Mouse (Mus musculus) liver, embryonic 15.5 days (tissue): Measurements from ENCODE around the gene Gpr153. TPM values are rescaled to one million over a fixed set of nuclear protein-coding genes. Genes with fewer than 3 reads are reported as not detected.

Experiments
- ATAC-seq: fragments of 200-750 bp; cut with Nextera tagmentation; 2 replicates; pipeline ENCODE4 v1.8.0; 2017; ENCODE audit warnings: moderate number of reproducible peaks, mild to moderate bottlenecking, moderate library complexity; ENCODE audit not compliant: insufficient read depth
- H3K27ac ChIP-seq: fragments of 300-500 bp; sonication (generic); replicated peaks from 2 replicates; pipeline ENCODE4 v1.5.1; 2015; ENCODE audit warnings: mild to moderate bottlenecking, inconsistent platforms
- H3K27me3 ChIP-seq: fragments of 300-500 bp; sonication (generic); 2 replicates; pipeline ENCODE4 v1.6.1; 2015; ENCODE audit warnings: mild to moderate bottlenecking, inconsistent platforms
- H3K36me3 ChIP-seq: fragments of 300-500 bp; sonication (generic); replicated peaks from 2 replicates; pipeline ENCODE4 v1.6.1; 2015; ENCODE audit warnings: moderate library complexity, mild to moderate bottlenecking, inconsistent platforms
- H3K4me1 ChIP-seq: fragments of 300-500 bp; sonication (generic); replicated peaks from 2 replicates; pipeline ENCODE4 v1.6.1; 2015; ENCODE audit warnings: inconsistent platforms
- H3K4me2 ChIP-seq: fragments of 300-500 bp; sonication (generic); 2 replicates; pipeline ENCODE4 v1.6.1; 2015; ENCODE audit warnings: moderate library complexity, mild to moderate bottlenecking, inconsistent platforms
- H3K4me3 ChIP-seq: fragments of 300-500 bp; sonication (generic); replicated peaks from 2 replicates; pipeline ENCODE4 v1.5.1; 2015; ENCODE audit warnings: mild to moderate bottlenecking, inconsistent platforms
- H3K9ac ChIP-seq: fragments of 300-500 bp; sonication (generic); 2 replicates; pipeline ENCODE4 v1.6.1; 2015; ENCODE audit warnings: moderate library complexity, mild to moderate bottlenecking, inconsistent platforms
- H3K9me3 ChIP-seq: fragments of 300-500 bp; sonication (generic); replicated peaks from 2 replicates; pipeline ENCODE4 v1.6.1; 2016; ENCODE audit warnings: inconsistent platforms
- WGBS: fragments of 180-500 bp; shearing (Covaris S2); methylation state at CpG from one replicate; pipeline ENCODE4 v1.1.7; 2015; ENCODE audit warnings: mixed read lengths; ENCODE audit not compliant: insufficient replicate concordance; 5-methylcytosine and 5-hydroxymethylcytosine counted together
- polyA plus RNA-seq: library from polyadenylated mRNA; unstranded; fragments of >200 nt; fragmentation: Nextera tagmentation; extraction: Ambion mirVana; gene quantifications from 2 replicates; pipeline ENCODE4 v1.2.1, GENCODE M21; 2015

Gpr153 gene
- polyA plus RNA-seq, 1 experiment from 2014 or later: 0.76 TPM

- WGBS: 44% methylated on average over 16 of the region's 16 CpGs
Observed at GRCm38 (mm10) chr4:152324641-152325562, 50.9 kb downstream of the Gpr153 start.

GRCm38 (mm10) chr4:152325574-152326411 is 51.8 kb downstream of the Gpr153 start, which contains the start of gene Rpl22:
Gene Rpl22, plus strand, starts transcription at chr4:152325742.
- peaks cover 33% of the 10 kb centered on the region for H3K36me3 ChIP-seq
- WGBS: under 1% methylated on average over 70 of the region's 70 CpGs
- peak within 1 kb of the TSS; percentile 77 for H3K27ac ChIP-seq
- peak within 1 kb of the TSS; percentile 98 for H3K4me3 ChIP-seq
- 0 out of 2 replicates have a peak, but pooled peaks cover 4% of the 10 kb centered on the region for H3K27me3 ChIP-seq
- ATAC-seq: peak; percentile 96
- peak within 1 kb of the TSS; percentile 93 for H3K9ac ChIP-seq
- H3K4me1 ChIP-seq: peaks cover 42% of the 10 kb centered on the region
- no peaks in the 10 kb centered on the region for H3K9me3 ChIP-seq
- H3K4me2 ChIP-seq: peak within 1 kb of the TSS; percentile 87

More at GRCm38 (mm10) chr4:152324641-152325562, 50.9 kb downstream of the Gpr153 start:
- Histone ChIP-seq H3K4me3 (peak overlapping the region; percentile 98), H3K9me3 (no peaks in the 10 kb centered on the region), H3K27ac (peak overlapping the region; percentile 77; the same call in 1 of the 2 replicates), H3K4me1 (peaks cover 41% of the 10 kb centered on the region), H3K36me3 (peaks cover 24% of the 10 kb centered on the region), H3K4me2 (peak overlapping the region; percentile 87), H3K9ac (peak overlapping the region; percentile 93; the same call in 1 of the 2 replicates), H3K27me3 (peaks cover 4% of the 10 kb centered on the region; the same call in 1 of the 2 replicates)
- ATAC-seq: peak; percentile 34

GRCm38 (mm10) chr4:152326543-152326942 is 52.5 kb downstream of the Gpr153 start:
- WGBS: under 1% methylated on average over 11 of the region's 11 CpGs
- H3K27me3 ChIP-seq: no peaks in the 10 kb centered on the region
- peak overlapping the region; percentile 87 for H3K4me2 ChIP-seq
- H3K4me1 ChIP-seq: peaks cover 48% of the 10 kb centered on the region
- peak overlapping the region; percentile 77 for H3K27ac ChIP-seq
- peak overlapping the region; percentile 93 for H3K9ac ChIP-seq
- no peak for ATAC-seq
- H3K4me3 ChIP-seq: peak overlapping the region; percentile 98
- peaks cover 40% of the 10 kb centered on the region for H3K36me3 ChIP-seq
- no peaks in the 10 kb centered on the region for H3K9me3 ChIP-seq

GRCm38 (mm10) chr4:152328691-152329090 is 54.7 kb downstream of the Gpr153 start:
- Histone ChIP-seq H3K4me1 (peaks cover 48% of the 10 kb centered on the region), H3K9me3 (no peaks in the 10 kb centered on the region), H3K36me3 (peaks cover 62% of the 10 kb centered on the region), H3K4me2 (no peak overlapping the region), H3K9ac (no peak overlapping the region), H3K27ac (no peak overlapping the region), H3K27me3 (no peaks in the 10 kb centered on the region), H3K4me3 (no peak overlapping the region)
- 69% methylated on average over 6 of the region's 6 CpGs for WGBS
- no peak for ATAC-seq

GRCm38 (mm10) chr4:152332952-152333351 is 58.9 kb downstream of the Gpr153 start:
- peaks cover 17% of the 10 kb centered on the region for H3K4me1 ChIP-seq
- H3K9me3 ChIP-seq: no peaks in the 10 kb centered on the region
- no peak overlapping the region for H3K4me3 ChIP-seq
- WGBS: 17% methylated on average over 2 of the region's 2 CpGs
- no peak overlapping the region for H3K4me2 ChIP-seq
- peak; percentile 48 for ATAC-seq
- H3K27ac ChIP-seq: no peak overlapping the region
- H3K36me3 ChIP-seq: peaks cover 79% of the 10 kb centered on the region
- H3K27me3 ChIP-seq: peaks cover 22% of the 10 kb centered on the region
- no peak overlapping the region for H3K9ac ChIP-seq

- H3K9ac ChIP-seq: no peak overlapping the region
- H3K36me3 ChIP-seq: peaks cover 74% of the 10 kb centered on the region
- peaks cover 15% of the 10 kb centered on the region for H3K4me1 ChIP-seq
- ATAC-seq: no peak
- H3K4me3 ChIP-seq: no peak overlapping the region
- H3K27ac ChIP-seq: no peak overlapping the region
- no peaks in the 10 kb centered on the region for H3K9me3 ChIP-seq
- 82% methylated on average over 12 of the region's 12 CpGs for WGBS
- H3K4me2 ChIP-seq: no peak overlapping the region
- H3K27me3 ChIP-seq: peaks cover 28% of the 10 kb centered on the region
Observed at GRCm38 (mm10) chr4:152333587-152333986, 59.6 kb downstream of the Gpr153 start.

Other genes with a start within 250 kb of the Gpr153 start
- 7.8 and 8.4 TPM in 2 replicates for gene Zbtb48, start 246.6 kb upstream of the Gpr153 start, polyA plus RNA-seq
- gene Tas1r1, start 235.7 kb upstream of the Gpr153 start, polyA plus RNA-seq: 0.07 and 0.13 TPM in 2 replicates
- gene Nol9, start 234.9 kb upstream of the Gpr153 start, polyA plus RNA-seq: 13.7 and 14.6 TPM in 2 replicates
- gene Plekhg5, start 201.7 kb upstream of the Gpr153 start, polyA plus RNA-seq: 5.1 and 5.9 TPM in 2 replicates
- 0.37 and 0.50 TPM in 2 replicates for gene Tnfrsf25, start 158.3 kb upstream of the Gpr153 start, polyA plus RNA-seq
- 1.5 and 2.0 TPM in 2 replicates for gene Espn, start 121.9 kb upstream of the Gpr153 start, polyA plus RNA-seq
- gene Hes2, start 115.4 kb upstream of the Gpr153 start, polyA plus RNA-seq: 0.14 TPM in 1 of 2 replicates, not detected in the other
- 14.0 and 14.2 TPM in 2 replicates for gene Acot7, start 96.1 kb upstream of the Gpr153 start, polyA plus RNA-seq
- not detected in 2 replicates for gene Hes3, start 17.4 kb downstream of the Gpr153 start, polyA plus RNA-seq
- gene Icmt, start 23.0 kb downstream of the Gpr153 start, polyA plus RNA-seq: 7.6 TPM in 2 replicates
- gene Rnf207, start 44.8 kb downstream of the Gpr153 start, polyA plus RNA-seq: 0.08 TPM in 1 of 2 replicates, not detected in the other
- 146 and 201 TPM in 2 replicates for gene Rpl22, start 51.5 kb downstream of the Gpr153 start, polyA plus RNA-seq
- 0.03 and 0.16 TPM in 2 replicates for gene Chd5, start 64.4 kb downstream of the Gpr153 start, polyA plus RNA-seq
- 0.12 TPM in 2 replicates for gene Nphp4, start 202.5 kb downstream of the Gpr153 start, polyA plus RNA-seq
- 8.5 and 9.2 TPM in 2 replicates for gene Kcnab2, start 203.6 kb downstream of the Gpr153 start, polyA plus RNA-seq